Mouse (Mus musculus): ENCODE results near the gene Sbno1. TPM values are rescaled to one million over a fixed set of nuclear protein-coding genes. Genes with fewer than 3 reads are reported as not detected.

The Sbno1 gene
- total and polyA plus RNA-seq, 3 experiments: 32.4 to 500 (median 38.8) TPM

DNA sequence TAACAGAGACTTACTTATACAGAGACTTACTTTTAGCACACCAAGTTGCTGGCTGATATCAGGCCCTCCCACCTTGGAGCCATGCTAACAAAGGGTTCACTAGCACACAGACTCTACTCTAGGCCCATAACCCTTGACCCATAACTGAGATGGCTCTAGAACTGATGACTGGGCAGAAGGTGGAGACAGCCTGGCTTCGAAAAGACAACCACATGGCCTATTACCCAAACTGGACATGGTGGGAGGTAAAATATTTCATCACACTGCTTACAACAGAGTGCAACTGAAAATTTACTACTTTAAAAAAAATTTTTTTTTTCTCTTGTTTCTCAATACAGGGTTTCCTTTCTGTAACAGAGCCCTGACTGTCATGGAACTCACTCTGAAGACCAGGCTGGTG lies 42.0 kb upstream of the Sbno1 start:
- H3K79me2 ChIP-seq (ENCODE audit: control insufficient read depth, insufficient read depth, low read length, poor library complexity): no peaks in the 10 kb centered on the region
- no peak overlapping the region for H3K4me3 ChIP-seq (ENCODE audit: control insufficient read depth in 1 of 2, insufficient read depth in 1 of 2, low read depth in 2 of 2, low read length in 2 of 2)
- no peaks in the 10 kb centered on the region for H3K27me3 ChIP-seq (ENCODE audit: control insufficient read depth in 1 of 2, insufficient read depth in 2 of 2, low read length in 2 of 2)
- H3K36me3 ChIP-seq (ENCODE audit: control insufficient read depth in 1 of 2, insufficient read depth in 2 of 2, low read length in 2 of 2): no peaks in the 10 kb centered on the region
- no peak overlapping the region for H3K9ac ChIP-seq (ENCODE audit: control insufficient read depth, low read depth, low read length, poor library complexity, severe bottlenecking)
- H3K27ac ChIP-seq (ENCODE audit: control insufficient read depth, low read depth, low read length): no peak overlapping the region
- DNase-seq (ENCODE audit: low read depth, low spot score): no peak
- no peaks in the 10 kb centered on the region for H3K9me3 ChIP-seq (replicated peaks; ENCODE audit: insufficient read depth, low read length)
- no peak for TF ChIP-seq USF2 (IDR thresholded peaks at IDR 0.05; ENCODE audit: borderline replicate concordance in 1 of 2, insufficient read depth in 1 of 2, low read depth in 1 of 2, low read length in 2 of 2)
- no peak for TF ChIP-seq RAD21 (IDR thresholded peaks at IDR 0.05; ENCODE audit: low read depth, low read length)
- H3K4me1 ChIP-seq (ENCODE audit: control insufficient read depth in 1 of 2, insufficient read depth in 2 of 2, low read length in 2 of 2): 0 out of 4 replicates have a peak, but pooled peaks cover 0 to 2% of the 10 kb centered on the region in 2 experiments

DNA sequence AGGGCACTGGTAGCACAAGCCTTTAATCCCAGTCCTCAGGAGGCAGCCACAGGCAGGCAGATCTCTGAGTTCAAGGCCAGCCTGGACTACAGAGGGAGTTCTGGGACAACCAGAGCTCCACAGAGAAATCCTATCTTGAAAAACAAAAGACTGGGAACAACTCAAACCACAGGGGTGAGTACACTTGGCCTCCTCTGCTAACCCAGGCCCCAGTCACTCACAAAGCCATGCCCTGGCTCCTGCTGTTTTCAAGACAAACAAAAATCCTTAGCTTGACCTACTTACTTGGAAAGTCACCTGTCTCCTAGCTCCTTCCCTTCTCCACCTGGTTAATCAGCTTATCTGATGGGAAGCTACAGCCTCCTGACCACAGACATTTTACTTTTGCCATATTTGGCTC lies 39.1 kb upstream of the Sbno1 start:
- H3K9me3 ChIP-seq (replicated peaks; ENCODE audit: insufficient read depth, low read length): no peaks in the 10 kb centered on the region
- H3K36me3 ChIP-seq (ENCODE audit: control insufficient read depth in 1 of 2, insufficient read depth in 2 of 2, low read length in 2 of 2): no peaks in the 10 kb centered on the region
- DNase-seq (ENCODE audit: low read depth, low spot score): no peak
- no peak overlapping the region for H3K27ac ChIP-seq (ENCODE audit: control insufficient read depth, low read depth, low read length)
- TF ChIP-seq ZMIZ1 (IDR thresholded peaks at IDR 0.05; ENCODE audit: low read depth, low read length) (no peak), GATA1 (IDR thresholded peaks at IDR 0.05; ENCODE audit: low read depth, low read length) (peak; percentile 10; the same call in 1 of the 2 replicates)
- H3K27me3 ChIP-seq (ENCODE audit: control insufficient read depth in 1 of 2, insufficient read depth in 2 of 2, low read length in 2 of 2): no peaks in the 10 kb centered on the region
- 0 out of 4 replicates have a peak, but pooled peaks cover 0 to 2% of the 10 kb centered on the region in 2 experiments for H3K4me1 ChIP-seq (ENCODE audit: control insufficient read depth in 1 of 2, insufficient read depth in 2 of 2, low read length in 2 of 2)
- H3K4me3 ChIP-seq (ENCODE audit: control insufficient read depth in 1 of 2, insufficient read depth in 1 of 2, low read depth in 2 of 2, low read length in 2 of 2): no peak overlapping the region
- no peak overlapping the region for H3K9ac ChIP-seq (ENCODE audit: control insufficient read depth, low read depth, low read length, poor library complexity, severe bottlenecking)
- no peaks in the 10 kb centered on the region for H3K79me2 ChIP-seq (ENCODE audit: control insufficient read depth, insufficient read depth, low read length, poor library complexity)

DNA sequence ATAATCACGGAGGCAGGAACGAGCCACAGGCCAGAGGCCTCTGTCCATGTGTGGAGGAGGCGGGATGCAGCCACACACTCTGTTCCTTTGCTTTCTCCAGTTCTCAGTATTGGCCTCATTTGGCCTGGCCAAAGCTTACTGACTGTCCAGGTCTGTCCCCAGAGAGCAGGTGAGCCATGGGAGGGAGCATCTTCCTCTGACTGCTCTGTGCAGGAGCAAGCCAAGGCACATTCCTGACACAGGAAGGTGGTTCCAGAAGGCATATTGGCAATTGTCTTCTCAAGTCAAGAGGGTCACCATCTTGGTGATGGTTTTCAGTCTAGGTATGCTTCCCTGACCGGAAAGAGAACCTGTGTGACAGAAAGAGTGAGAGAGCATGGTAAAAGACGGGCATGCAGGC lies 37.7 kb upstream of the Sbno1 start:
- DNase-seq (ENCODE audit: low read depth, low spot score): no peak
- TF ChIP-seq GATA1 (IDR thresholded peaks at IDR 0.05; ENCODE audit: low read depth, low read length) (no peak), MAX (IDR thresholded peaks at IDR 0.05; ENCODE audit: low read length) (no peak), USF2 (IDR thresholded peaks at IDR 0.05; ENCODE audit: borderline replicate concordance in 1 of 2, insufficient read depth in 1 of 2, low read depth in 1 of 2, low read length in 2 of 2) (no peak), RCOR1 (IDR thresholded peaks at IDR 0.05; ENCODE audit: low read depth, low read length) (no peak), ETS1 (IDR thresholded peaks at IDR 0.05; ENCODE audit: low read depth, low read length) (no peak), ZKSCAN1 (IDR thresholded peaks at IDR 0.05; ENCODE audit: low read depth, low read length) (no peak), BHLHE40 (IDR thresholded peaks at IDR 0.05; ENCODE audit: borderline replicate concordance, low read depth, low read length) (no peak), SIN3A (IDR thresholded peaks at IDR 0.05; ENCODE audit: low read length) (no peak), UBTF (IDR thresholded peaks at IDR 0.05; ENCODE audit: borderline replicate concordance, insufficient read depth, low read depth, low read length) (no peak), ZC3H11A (IDR thresholded peaks at IDR 0.05; ENCODE audit: low read depth, low read length) (no peak), GABPA (IDR thresholded peaks at IDR 0.05; ENCODE audit: low read depth, low read length) (no peak)
- H3K9ac ChIP-seq (ENCODE audit: control insufficient read depth, low read depth, low read length, poor library complexity, severe bottlenecking): no peak overlapping the region
- no peaks in the 10 kb centered on the region for H3K27me3 ChIP-seq (ENCODE audit: control insufficient read depth in 1 of 2, insufficient read depth in 2 of 2, low read length in 2 of 2)
- H3K36me3 ChIP-seq (ENCODE audit: control insufficient read depth in 1 of 2, insufficient read depth in 2 of 2, low read length in 2 of 2): no peaks in the 10 kb centered on the region; a peak in 1 of 4 replicates
- no peaks in the 10 kb centered on the region for H3K9me3 ChIP-seq (replicated peaks; ENCODE audit: insufficient read depth, low read length)
- no peak overlapping the region for H3K27ac ChIP-seq (ENCODE audit: control insufficient read depth, low read depth, low read length)
- H3K4me1 ChIP-seq (ENCODE audit: control insufficient read depth in 1 of 2, insufficient read depth in 2 of 2, low read length in 2 of 2): 0 out of 4 replicates have a peak, but pooled peaks cover 0 to 2% of the 10 kb centered on the region in 2 experiments
- no peak overlapping the region for H3K4me3 ChIP-seq (ENCODE audit: control insufficient read depth in 1 of 2, insufficient read depth in 1 of 2, low read depth in 2 of 2, low read length in 2 of 2)
- H3K79me2 ChIP-seq (ENCODE audit: control insufficient read depth, insufficient read depth, low read length, poor library complexity): no peaks in the 10 kb centered on the region

Measured in MEL (cell line).